Mouse (Mus musculus) brain, embryonic 14.5 days (tissue): Measurements from ENCODE around the gene Dusp2. TPM values are rescaled to one million over a fixed set of nuclear protein-coding genes. Genes with fewer than 3 reads are reported as not detected.

Experiments
- DNase-seq: peaks from one replicate; pipeline ENCODE4 v3.0.0-alpha.2; 2011; ENCODE audit warnings: low read depth
- CTCF ChIP-seq: fragments of 200-500 bp; IDR thresholded peaks from 2 replicates; pipeline ENCODE4 v1.5.1; 2012; ENCODE audit warnings: inconsistent platforms, mild to moderate bottlenecking, moderate library complexity, borderline replicate concordance; ENCODE audit not compliant: insufficient read depth, insufficient read length; ENCODE audit errors: extremely low read depth
- POLR2A ChIP-seq: fragments of 200-500 bp; IDR thresholded peaks from 2 replicates; pipeline ENCODE4 v1.6.1; 2012; ENCODE audit warnings: mild to moderate bottlenecking, inconsistent platforms, borderline replicate concordance; ENCODE audit not compliant: poor library complexity, insufficient read depth, insufficient read length, severe bottlenecking; ENCODE audit errors: extremely low read depth
- polyA plus RNA-seq: library from polyadenylated mRNA; depleted of rRNA; stranded (reverse); fragments of >200 nt; gene quantifications from 2 replicates; pipeline ENCODE4 v1.2.3, GENCODE M21; 2012

Gene Dusp2
- polyA plus RNA-seq, 1 experiment: 6.5 TPM

GRCm38 (mm10) chr2:127333945-127334603 lies 1.9 kb upstream of the Dusp2 start:
- no peak for DNase-seq

GRCm38 (mm10) chr2:127335078-127335541 lies 849 bp upstream of the Dusp2 start:
- TF ChIP-seq POLR2A (no peak), CTCF (no peak)

More at GRCm38 (mm10) chr2:127333945-127334603, 1.9 kb upstream of the Dusp2 start:
- TF ChIP-seq POLR2A: no peak
- TF ChIP-seq CTCF: no peak

GRCm38 (mm10) chr2:127336497-127336832 lies 506 bp downstream of the Dusp2 start:
- no peak for TF ChIP-seq POLR2A
- no peak for TF ChIP-seq CTCF
- DNase-seq: no peak

More at GRCm38 (mm10) chr2:127335078-127335541, 849 bp upstream of the Dusp2 start:
- DNase-seq: no peak

GRCm38 (mm10) chr2:127336885-127337284 lies 926 bp downstream of the Dusp2 start:
- no peak for TF ChIP-seq POLR2A
- TF ChIP-seq CTCF: no peak
- no peak for DNase-seq

GRCm38 (mm10) chr2:127337531-127337930 lies 1.6 kb downstream of the Dusp2 start:
- DNase-seq: no peak
- no peak for TF ChIP-seq CTCF
- TF ChIP-seq POLR2A: no peak

GRCm38 (mm10) chr2:127338012-127338411 lies 2.1 kb downstream of the Dusp2 start:
- TF ChIP-seq POLR2A (no peak), CTCF (no peak)
- no peak for DNase-seq

GRCm38 (mm10) chr2:127338416-127338815 lies 2.5 kb downstream of the Dusp2 start, which contains the start of gene Astl:
TSS of gene Astl (plus strand) at chr2:127338639.
- TF ChIP-seq CTCF: no peak
- no peak for TF ChIP-seq POLR2A
- DNase-seq: no peak

- DNase-seq: no peak
- no peak for TF ChIP-seq CTCF
- no peak for TF ChIP-seq POLR2A
These were observed 2.9 kb downstream of the Dusp2 start for GRCm38 (mm10) chr2:127338833-127339232.

- no peak for DNase-seq
- TF ChIP-seq CTCF (no peak), POLR2A (no peak)
These were observed 3.3 kb downstream of the Dusp2 start for GRCm38 (mm10) chr2:127339262-127339661.

GRCm38 (mm10) chr2:127341159-127341558 lies 5.2 kb downstream of the Dusp2 start:
- peak; percentile 63 for DNase-seq
- no peak for TF ChIP-seq POLR2A
- peak; percentile 83 for TF ChIP-seq CTCF

GRCm38 (mm10) chr2:127346334-127346733 lies 10.4 kb downstream of the Dusp2 start:
- TF ChIP-seq POLR2A (no peak), CTCF (peak; percentile 3; the same call in 1 of the 2 replicates)
- DNase-seq: no peak

- no peak for TF ChIP-seq CTCF
- no peak for TF ChIP-seq POLR2A
- no peak for DNase-seq
These were observed 11.4 kb downstream of the Dusp2 start for GRCm38 (mm10) chr2:127347147-127347985.

- TF ChIP-seq POLR2A: no peak
- TF ChIP-seq CTCF: no peak
- no peak for DNase-seq
These were observed 17.9 kb downstream of the Dusp2 start for GRCm38 (mm10) chr2:127353881-127354280.
